ENCODE assay signal across 8 mouse cellular contexts in the genomic region with DNA sequence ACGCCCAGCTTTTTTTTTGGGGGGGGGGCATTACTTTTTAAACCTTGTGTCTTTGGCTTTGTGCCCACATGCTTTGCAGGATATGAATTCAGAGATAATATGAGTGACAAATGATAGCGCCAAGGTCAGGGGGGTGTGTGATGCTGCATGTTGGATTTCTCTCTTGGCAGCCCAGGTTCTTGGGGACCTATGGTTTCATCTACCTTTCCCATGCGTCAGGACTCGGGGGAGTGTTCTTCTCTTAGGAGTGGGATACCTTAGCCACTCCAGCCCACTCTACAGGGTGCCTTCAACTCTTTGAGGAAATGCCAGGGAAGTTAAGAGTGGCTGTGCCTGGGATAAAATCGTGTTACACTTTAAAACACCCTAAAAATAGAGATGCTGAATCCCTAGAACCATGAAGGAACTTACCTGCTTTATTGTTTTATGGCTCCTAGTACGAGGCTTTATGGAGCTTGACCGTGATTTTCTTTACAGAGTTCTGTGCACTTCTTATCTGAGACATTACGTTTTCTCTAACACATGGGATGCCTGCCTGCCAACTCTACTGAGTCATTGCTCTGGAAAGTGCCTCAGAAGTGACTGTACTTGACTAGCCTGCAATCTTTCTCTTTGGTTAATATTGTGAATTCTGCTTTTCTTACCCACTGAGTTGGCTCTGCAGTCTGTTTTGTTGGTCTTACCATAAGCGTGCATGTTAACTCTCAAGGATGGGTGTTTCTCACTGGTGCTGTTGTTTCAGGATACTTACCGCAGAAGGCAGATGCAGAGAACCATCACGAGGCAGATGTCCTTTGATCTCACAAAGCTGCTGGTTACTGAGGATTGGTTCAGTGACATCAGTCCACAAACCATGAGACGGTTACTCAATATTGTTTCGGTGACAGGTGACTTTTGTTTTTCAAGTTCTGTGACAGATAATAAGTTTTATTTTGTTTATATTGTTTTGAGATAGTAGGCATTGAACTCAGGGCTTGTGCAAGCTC. TPM values are rescaled to one million over a fixed set of nuclear protein-coding genes. Genes with fewer than 3 reads are reported as not detected.
A peak's percentile ranks its signal among the peaks of the same experiment; 100 is the strongest.
DNase-seq lines count a peak whose midpoint lies in the region; ATAC-seq lines count a peak whose summit lies in the region.

No protein-coding gene starts in this region.

- ATAC-seq in frontal cortex, adult (ENCODE audit: low TSS enrichment) = peak; percentile 86
- ATAC-seq in intestine, embryonic 16.5 days = peak; percentile 89
- no peak for ATAC-seq in hindbrain, embryonic 16.5 days
- ATAC-seq in hindbrain, embryonic 13.5 days (ENCODE audit: low FRiP score) = no peak

- H3K27ac ChIP-seq in intestine, embryonic 16.5 days (ENCODE audit: low read length) = peak overlapping the region; percentile 78
- H3K27ac ChIP-seq in hindbrain, embryonic 16.5 days (ENCODE audit: low read depth, low read length) = no peak overlapping the region
- H3K27ac ChIP-seq in hindbrain, embryonic 13.5 days = no peak overlapping the region

- H3K4me1 ChIP-seq in intestine, embryonic 16.5 days (ENCODE audit: control insufficient read depth, insufficient read depth, low read length) = 0 out of 2 replicates have a peak, but pooled peaks cover 2% of the 10 kb centered on the region
- no peaks in the 10 kb centered on the region for H3K4me1 ChIP-seq in hindbrain, embryonic 16.5 days (ENCODE audit: control insufficient read depth, insufficient read depth, low read depth, low read length)
- no peaks in the 10 kb centered on the region for H3K4me1 ChIP-seq in hindbrain, embryonic 13.5 days (replicated peaks)

- 63% methylated on average over 13 of the region's 13 CpGs for WGBS in intestine, embryonic 16.5 days
- 88% methylated on average over 13 of the region's 13 CpGs for WGBS in hindbrain, embryonic 16.5 days
- WGBS in hindbrain, embryonic 13.5 days = 93% methylated on average over 13 of the region's 13 CpGs

- no peak overlapping the region for H3K4me3 ChIP-seq in intestine, embryonic 16.5 days (ENCODE audit: low read length)
- no peak overlapping the region for H3K4me3 ChIP-seq in hindbrain, embryonic 16.5 days (ENCODE audit: low read length)
- no peak overlapping the region for H3K4me3 ChIP-seq in hindbrain, embryonic 13.5 days

- H3K36me3 ChIP-seq in intestine, embryonic 16.5 days (ENCODE audit: control insufficient read depth, insufficient read depth, low read length) = peaks cover 20% of the 10 kb centered on the region
- peaks cover 69% of the 10 kb centered on the region for H3K36me3 ChIP-seq in hindbrain, embryonic 16.5 days (ENCODE audit: control insufficient read depth, insufficient read depth, low read length)
- H3K36me3 ChIP-seq in hindbrain, embryonic 13.5 days = peaks cover 91% of the 10 kb centered on the region

- DNase-seq in frontal cortex, postnatal 25 days (ENCODE audit: low spot score in 2 of 2) = no peak
- DNase-seq in 3T3-L1 (ENCODE audit: low read depth, low spot score) = peak; percentile 63
- DNase-seq in adrenal gland, postnatal 36 days = peak; percentile 65 to 70
- no peak for DNase-seq in embryo, embryonic 10 days (ENCODE audit: low spot score)

- no peak overlapping the region for H3K9ac ChIP-seq in intestine, embryonic 16.5 days (ENCODE audit: low read depth, low read length)
- H3K9ac ChIP-seq in hindbrain, embryonic 16.5 days (ENCODE audit: low read depth, low read length) = no peak overlapping the region
- no peak overlapping the region for H3K9ac ChIP-seq in hindbrain, embryonic 13.5 days

- no peaks in the 10 kb centered on the region for H3K27me3 ChIP-seq in intestine, embryonic 16.5 days (replicated peaks; ENCODE audit: control insufficient read depth, insufficient read depth, low read length)
- no peaks in the 10 kb centered on the region for H3K27me3 ChIP-seq in hindbrain, embryonic 16.5 days (replicated peaks; ENCODE audit: control insufficient read depth, insufficient read depth, low read length)
- no peaks in the 10 kb centered on the region for H3K27me3 ChIP-seq in hindbrain, embryonic 13.5 days

- H3K9me3 ChIP-seq in intestine, embryonic 16.5 days (ENCODE audit: control insufficient read depth, low read length) = no peaks in the 10 kb centered on the region
- H3K9me3 ChIP-seq in hindbrain, embryonic 16.5 days (ENCODE audit: control insufficient read depth, low read length) = no peaks in the 10 kb centered on the region
- no peaks in the 10 kb centered on the region for H3K9me3 ChIP-seq in hindbrain, embryonic 13.5 days

- 0 out of 2 replicates have a peak overlapping the region, but pooled peaks have one; percentile 22 for H3K4me2 ChIP-seq in intestine, embryonic 16.5 days (ENCODE audit: low read depth, low read length)
- H3K4me2 ChIP-seq in hindbrain, embryonic 16.5 days (ENCODE audit: low read length) = no peak overlapping the region
- no peak overlapping the region for H3K4me2 ChIP-seq in hindbrain, embryonic 13.5 days

RNA-seq across cellular contexts. Expression of a gene that starts 38.1 kb away (rescaled TPM):
- 10 to 100 TPM; 88.7 to 95.4 TPM for total RNA-seq in adrenal gland, postnatal 36 days (2021)
- 19.1 and 21.6 TPM in 2 replicates for polyA plus RNA-seq in intestine, embryonic 16.5 days (2015; fragmentation: Nextera tagmentation; extraction: Ambion mirVana)
- 114 and 142 TPM in 2 replicates for polyA plus RNA-seq in hindbrain, embryonic 16.5 days (2015; fragmentation: Nextera tagmentation; extraction: Ambion mirVana)
- 121 and 126 TPM in 2 replicates for polyA plus RNA-seq in hindbrain, embryonic 13.5 days (2015; fragmentation: Nextera tagmentation; extraction: Ambion mirVana)

Comparison
In these comparisons a context has a peak if more than half of its experiments do, and no peak if none do; other contexts are left out.
1. ATAC-seq: peak in frontal cortex, adult (single experiment) and intestine, embryonic 16.5 days (single experiment); none in hindbrain, embryonic 16.5 days (single experiment) and hindbrain, embryonic 13.5 days (single experiment).
2. DNase-seq: peak in 3T3-L1 (single experiment) and adrenal gland, postnatal 36 days (2 of 2); none in frontal cortex, postnatal 25 days (0 of 2) and embryo, embryonic 10 days (single experiment).